Mouse (Mus musculus) mouse embryonic stem cell (cell line): Measurements from ENCODE around the gene Cisd1.

Experiments
- in situ Hi-C, 2 experiments: fragments of 300-500 bp; cut with MboI; formaldehyde crosslinking; loops; 1 replicate in 1 of 2; 3 replicates in 1 of 2; pipeline ENCODE4 v1.14.3; 2019 to 2020; ENCODE audit warnings: low sequenced_read_pairs in 2 of 2, low pct_unique_long_range_greater_than_20kb in 1 of 2, mixed read lengths in 1 of 2; ENCODE audit not compliant: unreplicated experiment in 1 of 2

Cisd1 gene

DNA sequence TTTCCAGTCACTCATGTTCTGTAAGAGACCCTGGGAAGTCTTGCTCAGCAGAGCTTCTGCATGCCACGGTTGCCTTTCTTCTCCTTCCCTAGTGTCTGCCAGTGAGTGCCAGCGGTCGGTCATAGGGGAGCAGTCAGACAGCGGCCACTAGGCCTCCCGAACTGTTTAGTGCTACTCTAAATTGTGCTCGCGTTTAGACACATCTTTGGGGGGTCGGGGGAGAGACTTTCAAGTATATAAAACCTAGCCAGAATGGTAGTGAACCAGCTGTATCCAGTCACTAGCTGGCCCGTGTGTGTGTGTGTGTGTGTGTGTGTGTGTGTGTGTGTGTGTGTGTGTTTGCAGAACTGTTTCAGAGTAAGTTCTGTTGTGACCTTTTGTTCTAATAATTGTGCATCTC is 9.1 kb upstream of the Cisd1 start:
- in situ Hi-C loops, result no loop called here

DNA sequence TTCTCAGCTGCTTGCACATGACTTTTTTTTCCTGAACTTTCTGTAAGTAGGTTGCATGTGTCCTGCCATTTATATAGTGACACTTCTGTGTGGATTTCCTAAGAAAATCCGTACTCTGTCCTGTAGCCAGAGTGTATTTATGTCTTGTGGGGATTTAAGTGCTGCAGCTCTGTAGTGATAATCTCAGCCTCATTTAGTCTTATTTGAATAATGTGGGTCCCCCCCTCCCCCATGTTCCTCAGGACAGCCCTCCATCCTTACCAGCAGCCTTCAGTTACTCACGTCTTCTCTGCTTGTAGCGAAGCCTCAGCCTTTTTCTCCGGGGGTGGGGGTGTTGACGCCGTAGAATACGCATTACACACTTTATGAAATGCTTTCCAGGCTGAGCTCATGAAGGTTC is 6.5 kb upstream of the Cisd1 start:
- in situ Hi-C loops, result no loop called here

DNA sequence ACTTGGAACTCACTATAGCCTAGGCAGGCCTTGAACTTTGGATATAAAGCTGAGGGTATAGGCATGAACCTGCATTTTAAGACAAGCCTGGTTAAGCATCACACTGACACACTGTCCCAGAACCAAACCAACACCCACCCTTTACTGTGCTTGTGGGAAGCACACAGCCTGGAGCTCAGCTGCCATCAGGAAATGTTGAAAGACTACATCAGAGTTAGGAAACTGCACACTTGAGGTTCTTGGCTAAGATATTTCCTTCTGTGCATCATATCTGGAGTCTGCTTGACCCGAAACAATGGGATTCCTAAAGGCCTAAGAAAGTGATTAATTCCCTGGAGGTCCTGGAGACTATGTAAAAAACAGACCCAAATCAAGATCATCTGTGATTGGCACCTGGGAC is 4.5 kb upstream of the Cisd1 start:
- in situ Hi-C loops, result no loop called here

DNA sequence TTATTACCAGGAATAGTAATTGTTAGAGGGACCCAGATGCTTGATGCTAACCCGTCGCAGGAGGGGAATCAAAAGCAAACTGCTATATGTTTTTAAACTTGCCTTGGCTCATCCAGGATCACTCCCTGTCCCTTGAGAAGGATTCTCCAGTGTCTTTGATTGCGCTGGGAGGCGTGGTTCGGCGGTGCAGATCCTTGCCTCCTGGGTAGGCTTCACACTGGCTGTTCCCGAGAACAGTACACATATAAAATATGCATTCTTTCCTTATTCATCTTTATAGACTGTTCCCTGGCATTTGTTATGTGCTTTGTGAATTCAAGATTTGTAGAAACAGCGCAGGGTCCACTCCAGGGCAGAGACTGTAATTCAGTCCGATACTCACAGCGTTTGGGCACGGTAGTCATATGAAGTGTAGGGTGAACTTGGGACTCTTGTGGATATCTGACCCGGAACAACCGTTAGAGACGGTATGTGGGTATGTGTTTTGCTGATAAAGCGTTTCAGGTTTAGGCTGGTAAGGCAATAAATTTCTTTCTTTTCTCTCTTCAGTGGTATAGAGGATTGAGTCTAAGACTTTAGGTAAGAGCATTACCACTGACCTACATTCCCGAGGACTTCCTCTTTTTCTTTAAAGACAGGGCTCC is 4.0 kb upstream of the Cisd1 start:
- in situ Hi-C loops, result no loop called here

DNA sequence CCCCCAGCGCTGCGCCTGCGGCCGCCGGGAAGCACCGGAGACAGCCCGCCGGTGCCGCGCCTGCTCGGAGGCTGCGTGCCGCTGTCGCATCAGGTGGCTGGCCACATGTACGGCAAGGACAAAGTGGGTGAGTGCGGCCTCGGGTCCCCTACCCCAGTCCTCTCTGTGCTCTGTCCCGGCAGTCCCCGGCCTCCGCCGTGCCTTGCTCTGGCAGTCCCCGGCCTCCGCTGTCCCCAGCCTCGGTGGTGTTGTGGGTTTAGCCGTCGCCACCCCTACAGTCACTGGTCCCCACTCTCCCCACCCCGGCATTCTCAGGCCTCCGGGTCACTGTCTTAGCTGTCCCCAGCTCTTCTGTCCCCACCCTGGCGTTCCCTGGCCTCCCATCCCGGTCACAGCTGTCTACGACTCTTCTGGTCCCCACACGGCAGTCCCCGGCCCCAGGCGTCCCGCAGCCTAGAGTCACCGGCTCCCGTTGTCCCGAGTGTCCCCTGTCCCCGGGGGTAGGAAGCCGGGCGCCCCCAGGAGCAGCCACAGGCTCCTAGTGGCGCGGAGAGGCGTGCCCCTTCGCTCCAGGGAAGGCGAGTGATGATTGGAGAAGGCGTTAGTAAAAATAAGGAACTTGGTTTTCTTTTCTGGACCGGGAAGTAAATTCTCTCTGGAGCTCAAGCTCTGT is 3.3 kb upstream of the Cisd1 start:
- in situ Hi-C loops, result no loop called here

DNA sequence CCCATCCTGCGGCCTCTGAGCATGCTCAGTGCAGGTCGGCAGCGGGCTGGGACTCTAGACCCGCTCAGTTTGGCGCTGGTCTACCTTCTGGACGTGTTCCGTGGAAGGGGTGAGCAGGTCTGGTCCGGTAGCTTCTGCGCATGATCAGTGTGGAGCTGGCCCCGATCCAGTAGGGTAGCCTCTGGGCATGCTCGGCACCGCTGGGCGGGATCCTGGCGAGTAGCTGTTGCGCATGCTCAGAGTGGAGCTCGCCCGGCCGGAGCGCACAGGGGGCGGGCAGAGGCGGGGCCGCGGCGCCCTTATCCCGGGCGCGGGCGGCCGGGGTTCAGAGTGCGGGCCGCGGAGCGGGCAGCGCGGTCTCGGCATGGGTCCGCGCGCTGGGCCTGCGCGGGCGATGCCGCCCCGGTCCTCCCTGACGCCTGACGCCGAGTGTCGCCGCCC is 2.8 kb upstream of the Cisd1 start, which contains the start of gene Ipmk:
Ipmk (plus strand) TSS at position 255 of the 441 bp plus-strand sequence.
- in situ Hi-C loops, result no loop called here

DNA sequence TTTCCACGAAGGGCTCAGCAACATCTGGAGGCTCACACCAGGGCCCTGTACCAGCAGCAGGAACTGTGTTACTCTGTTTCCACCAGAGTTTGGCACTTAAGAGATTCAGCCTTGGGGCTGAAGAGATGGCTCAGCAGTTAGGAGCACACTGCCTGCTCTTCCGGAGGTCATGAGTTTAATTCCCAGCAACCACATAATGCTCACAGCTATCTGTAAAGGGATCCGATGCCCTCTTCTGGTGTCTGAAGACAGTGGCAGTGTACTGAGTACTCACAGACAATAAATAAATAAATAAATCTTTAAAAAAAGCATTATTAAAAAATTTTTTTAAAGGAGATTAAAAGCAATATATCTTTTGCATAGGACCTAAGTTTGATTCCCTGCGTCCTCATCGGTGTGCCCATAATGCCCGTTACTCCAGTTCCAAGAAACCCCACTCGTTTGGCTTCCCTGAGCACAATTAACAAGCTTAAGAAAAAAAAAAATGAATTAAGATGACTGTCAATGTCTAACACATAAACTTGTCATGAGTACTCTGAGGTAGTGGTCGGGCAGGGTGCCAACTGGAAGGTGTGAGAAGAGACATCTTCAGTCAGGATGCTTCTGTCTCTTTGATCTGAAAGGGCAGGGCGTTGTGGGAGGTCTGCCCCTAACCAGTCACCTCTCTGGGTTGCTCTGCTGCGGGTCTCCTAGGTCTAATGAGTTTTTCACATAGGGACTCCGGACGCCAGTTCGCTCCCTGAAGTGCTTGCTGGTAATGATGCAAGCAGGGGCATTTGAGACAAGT is 2.2 kb upstream of the Cisd1 start:
- in situ Hi-C loops, result no loop called here

DNA sequence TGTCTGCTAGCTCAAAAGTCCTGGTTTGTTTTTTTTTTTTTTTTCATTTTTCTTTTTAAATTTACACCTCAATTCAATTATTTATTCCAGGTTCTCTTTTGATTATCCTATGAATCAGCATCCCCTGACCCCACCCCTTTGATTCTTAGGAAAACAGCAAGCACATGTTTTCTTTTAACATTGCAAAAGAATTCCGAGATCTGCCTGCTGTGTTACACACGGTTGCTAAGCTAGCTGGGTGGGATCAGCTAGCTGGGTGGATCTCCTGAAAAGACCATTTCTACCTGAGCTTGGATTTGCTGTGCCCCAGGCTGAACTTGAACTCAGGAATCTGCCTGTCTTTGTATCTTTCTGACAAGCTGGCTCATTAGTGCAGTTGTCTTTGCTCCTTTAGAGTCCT is 1.4 kb upstream of the Cisd1 start:
- in situ Hi-C loops, result no loop called here

DNA sequence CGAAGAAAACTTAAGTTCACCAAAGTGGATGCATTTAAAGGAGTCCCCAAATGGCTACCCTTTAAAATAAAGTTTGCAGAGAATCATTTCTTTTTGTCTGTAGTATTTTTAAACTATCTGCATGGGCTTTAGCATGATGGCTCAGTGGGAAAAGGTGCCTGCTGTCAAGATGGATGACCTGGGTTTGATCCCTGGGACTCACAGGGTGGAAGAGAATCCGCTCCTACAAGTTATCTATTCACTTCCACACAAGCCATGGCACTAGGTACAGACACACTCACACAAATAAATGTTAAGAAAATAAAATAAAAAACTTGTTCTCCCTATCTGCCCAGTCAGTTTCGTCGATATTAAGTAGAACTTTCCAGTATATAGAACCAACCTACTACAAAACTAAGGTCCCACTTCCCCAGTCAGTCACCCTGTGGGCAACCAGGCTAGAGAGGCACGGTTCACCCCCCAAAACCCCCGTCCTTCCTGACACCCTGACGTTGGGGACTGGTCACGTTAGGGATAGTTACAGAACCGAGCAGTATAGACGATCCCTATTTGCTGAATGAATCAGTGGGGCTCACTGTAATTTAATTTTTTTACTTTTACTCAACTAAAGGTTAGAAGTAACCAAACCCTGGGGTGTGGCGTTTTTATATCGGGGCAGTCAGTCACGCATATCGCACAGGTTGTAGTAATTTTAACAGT is 1.0 kb downstream of the Cisd1 start:
- in situ Hi-C loops, result no loop called here

DNA sequence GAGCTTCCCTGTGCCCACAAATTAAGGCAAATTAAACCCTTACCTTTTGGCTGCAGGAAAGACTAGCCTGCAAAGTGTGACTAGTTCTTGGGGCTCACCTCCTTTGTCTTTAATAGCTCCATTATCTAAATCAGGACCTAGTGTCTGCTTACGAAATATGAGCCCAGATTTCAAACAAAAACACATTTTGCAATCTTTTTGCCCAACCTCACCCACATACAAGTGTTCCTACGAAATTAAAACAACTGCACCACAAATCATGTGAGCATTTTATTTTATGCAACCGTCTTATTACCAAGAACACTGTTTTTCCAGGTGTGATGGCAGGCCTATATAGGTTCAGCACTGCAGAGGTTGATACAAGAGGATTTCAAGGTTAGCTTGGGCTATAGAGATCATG is 1.6 kb downstream of the Cisd1 start:
- in situ Hi-C loops, result no loop called here

DNA sequence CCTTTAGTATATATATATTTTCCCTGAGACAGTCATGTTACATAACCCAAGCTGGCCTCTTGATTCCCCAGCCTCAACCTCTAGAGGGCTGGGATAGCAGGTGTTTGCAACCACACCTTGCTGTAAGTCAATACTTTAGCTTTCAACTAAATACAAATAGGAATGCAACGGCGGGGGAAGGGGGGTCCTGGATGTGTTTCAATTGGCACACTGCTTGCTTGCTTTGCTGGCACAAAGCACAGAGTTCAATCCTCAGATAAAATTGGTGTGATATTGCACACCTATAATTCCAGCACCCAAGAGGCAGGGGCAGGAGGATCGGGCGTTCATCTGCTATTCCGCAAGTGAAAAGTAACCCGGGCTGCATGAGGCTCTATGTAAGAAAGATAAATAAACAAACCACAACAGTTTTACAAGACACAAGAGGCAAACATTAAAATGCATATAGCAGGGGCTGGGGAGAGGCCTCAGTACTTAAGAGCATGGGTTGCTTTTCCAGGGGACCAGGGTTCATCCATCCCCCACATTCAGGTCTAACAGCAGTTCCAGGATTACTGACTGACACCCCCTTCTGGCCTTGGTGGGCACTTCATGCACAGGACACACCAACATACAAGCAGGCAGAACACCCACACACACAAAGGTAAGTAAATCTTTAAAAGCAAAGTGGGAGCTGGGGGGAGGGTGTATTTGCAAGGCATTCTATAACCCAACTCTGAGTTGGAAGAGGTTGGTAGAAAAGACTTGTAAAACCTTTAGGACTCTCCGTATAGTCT is 2.5 kb downstream of the Cisd1 start:
- in situ Hi-C loops, result no loop called here

DNA sequence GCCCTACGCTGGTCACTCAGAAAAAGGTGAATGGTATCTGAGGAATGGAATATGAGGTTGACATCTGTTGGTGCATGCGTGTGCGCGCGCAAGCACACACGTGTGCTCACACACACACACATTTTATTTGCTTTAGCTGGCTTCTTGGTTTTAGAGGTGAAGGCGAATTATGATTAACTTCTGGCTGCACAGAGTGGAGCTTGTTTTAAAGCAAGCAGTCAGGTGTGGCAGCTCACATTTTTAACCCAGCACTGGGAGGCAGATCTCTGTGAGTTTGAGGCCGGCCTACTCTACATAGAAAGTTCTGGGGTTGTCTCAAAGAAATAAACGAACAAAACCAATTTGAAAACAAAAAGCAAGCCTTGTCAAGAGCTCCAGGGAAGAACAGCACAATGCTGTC is 3.5 kb downstream of the Cisd1 start:
- in situ Hi-C loops, result no loop called here

DNA sequence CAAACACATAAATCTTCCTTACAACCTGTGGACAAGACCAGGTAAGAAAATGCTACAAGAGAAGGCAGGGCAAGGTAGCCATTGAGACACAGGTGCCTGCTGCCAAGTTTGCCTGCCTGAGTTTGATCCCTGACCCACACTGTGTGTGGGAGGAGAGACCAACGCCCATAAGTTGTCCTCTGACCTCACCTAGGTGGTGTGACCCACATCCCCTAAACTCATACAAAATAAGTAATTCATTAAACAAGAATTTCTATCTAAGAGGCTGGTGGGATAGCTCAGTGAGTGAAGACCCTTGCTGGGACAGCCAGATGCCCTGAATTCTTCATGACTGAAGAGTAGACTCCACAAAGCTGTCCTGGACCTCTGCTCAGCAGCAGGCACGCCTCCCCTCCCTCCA is 4.6 kb downstream of the Cisd1 start:
- in situ Hi-C loops, result no loop called here

DNA sequence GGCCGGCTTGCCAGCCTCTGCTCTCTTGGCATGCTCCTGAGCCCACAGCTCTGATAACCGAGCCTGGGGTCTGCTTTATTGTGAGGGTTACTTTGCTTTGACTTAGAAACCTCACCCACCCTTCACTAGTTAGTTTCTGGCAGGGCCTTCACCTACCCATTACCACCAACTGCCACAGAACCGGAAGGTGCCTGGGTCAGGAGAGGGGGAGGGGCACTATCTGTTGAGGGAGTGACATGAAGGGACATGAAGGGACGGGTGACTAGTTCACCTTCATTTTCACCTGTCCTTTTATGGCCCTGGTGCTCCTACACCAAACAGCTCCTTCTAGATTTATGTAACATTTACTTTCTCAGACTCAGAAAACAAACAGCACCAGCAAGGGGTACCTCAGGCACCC is 5.3 kb downstream of the Cisd1 start:
- in situ Hi-C loops, result loop anchor here in 1 of 2 experiments (10.0 kb wide), 1 partner anchor 55 kb away; no protein-coding TSS in a partner anchor

DNA sequence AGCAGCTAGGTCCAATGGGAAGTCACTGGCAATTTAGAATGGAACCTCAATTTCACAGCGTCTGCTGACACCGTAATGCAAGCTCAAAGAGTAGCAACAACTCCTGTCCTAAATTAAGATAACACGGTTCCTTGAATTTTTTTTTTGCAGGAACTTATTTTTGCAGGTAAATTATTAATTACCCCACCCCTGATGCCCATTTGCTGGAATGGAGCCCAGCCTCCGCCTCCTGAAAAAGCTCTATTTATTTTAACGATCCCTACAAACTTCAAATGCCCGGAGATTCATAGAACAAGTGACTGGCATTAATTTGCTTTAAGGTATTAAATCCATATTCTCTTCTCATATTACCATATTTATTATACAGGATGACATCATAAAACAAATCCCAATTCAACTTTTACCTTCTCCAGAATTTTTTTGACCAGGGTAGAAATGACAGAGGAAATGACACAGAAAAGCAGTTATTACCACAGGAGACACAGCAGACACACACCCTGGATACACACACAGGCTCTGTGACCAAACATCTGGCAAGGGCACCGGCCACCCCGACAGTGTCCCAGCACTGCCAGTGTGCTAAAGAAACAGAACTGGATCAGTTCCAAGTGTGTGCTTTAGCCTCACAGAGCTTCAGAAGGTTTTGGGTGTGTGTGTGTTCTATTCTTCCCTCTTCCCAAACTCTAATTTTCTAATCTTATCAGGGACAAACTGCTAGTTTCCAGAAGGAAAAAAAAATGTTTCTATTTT is 6.4 kb downstream of the Cisd1 start:
- in situ Hi-C loops, result loop anchor here in 1 of 2 experiments (10.0 kb wide), 1 partner anchor 56 kb away; no protein-coding TSS in a partner anchor

DNA sequence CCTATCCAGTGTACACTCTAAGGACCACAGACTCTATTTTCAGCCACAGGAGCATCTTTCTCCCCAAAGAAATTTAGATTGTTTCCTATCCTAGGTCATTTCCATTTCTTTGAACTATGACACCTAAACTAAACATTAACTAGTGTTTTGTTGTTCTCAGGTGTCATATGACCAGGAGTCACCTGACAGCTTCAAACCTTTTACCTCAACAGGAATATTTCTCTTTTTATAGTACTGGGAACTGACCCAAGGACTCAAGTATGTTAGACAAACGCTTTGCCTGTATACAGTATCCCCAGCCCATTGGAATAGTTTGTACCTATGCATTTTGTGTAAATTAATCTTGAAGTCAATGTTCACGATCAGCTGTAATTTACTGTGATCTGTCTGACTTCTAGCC is 7.0 kb downstream of the Cisd1 start:
- in situ Hi-C loops, result loop anchor here in 1 of 2 experiments (10.0 kb wide), 1 partner anchor 57 kb away; no protein-coding TSS in a partner anchor

DNA sequence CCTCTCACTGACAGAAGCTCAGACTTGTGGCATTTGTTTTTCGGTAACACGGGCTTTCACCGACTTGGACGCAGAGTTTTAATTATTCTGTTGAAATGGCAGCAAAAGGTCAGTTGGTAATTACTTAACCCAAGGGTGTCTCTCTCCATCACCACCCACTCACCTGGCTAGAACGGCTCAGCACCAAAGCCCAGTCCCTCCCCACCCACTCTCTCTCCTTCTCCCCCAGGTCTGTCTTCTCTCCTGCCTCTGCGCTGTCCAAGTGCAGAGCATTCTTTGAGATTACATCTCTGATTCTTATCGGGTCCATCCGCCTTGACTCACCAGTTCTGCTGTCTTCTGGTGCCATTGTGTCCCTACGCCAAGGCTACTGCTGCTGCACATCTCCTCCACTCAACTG is 11.9 kb downstream of the Cisd1 start:
- in situ Hi-C loops, result loop anchor here in 1 of 2 experiments (10.0 kb wide), 1 partner anchor 62 kb away; no protein-coding TSS in a partner anchor
